Mouse (Mus musculus) fibroblast of lung, adult 2 months (primary cell): ENCODE data around the gene Epp13.
"Not testable (repeated sequence)": the region's sequence is repeated elsewhere in the genome, so short reads cannot be mapped to it uniquely, and the experiment has no call there.

Experiments used
- DNase-seq: peaks from one replicate; pipeline ENCODE4 v3.0.0-alpha.2; 2011; ENCODE audit warnings: low read depth

Gene Epp13

DNA sequence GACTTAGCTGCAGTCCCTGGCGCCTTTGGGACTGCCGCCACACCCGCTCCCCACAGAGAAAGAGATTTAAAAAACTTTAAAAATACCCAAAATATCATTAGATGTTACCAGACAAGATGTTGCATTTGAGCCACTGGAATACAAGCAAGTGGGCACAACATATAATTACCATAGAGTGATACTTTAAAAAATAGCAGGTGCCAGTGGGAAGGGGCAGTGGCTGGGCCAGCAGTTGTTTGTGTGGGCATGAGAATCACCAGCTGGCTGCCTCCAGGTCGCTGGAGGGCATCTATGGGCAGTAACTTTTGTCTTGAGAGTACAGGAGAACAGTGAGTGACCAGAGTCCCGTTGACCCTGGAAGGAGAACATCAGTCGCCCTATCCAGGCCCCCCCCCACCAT is at the start of gene Epp13:
TSS of gene Epp13 (plus strand) at position 301 of the 400 bp plus-strand sequence.
- DNase-seq, result no peak

DNA sequence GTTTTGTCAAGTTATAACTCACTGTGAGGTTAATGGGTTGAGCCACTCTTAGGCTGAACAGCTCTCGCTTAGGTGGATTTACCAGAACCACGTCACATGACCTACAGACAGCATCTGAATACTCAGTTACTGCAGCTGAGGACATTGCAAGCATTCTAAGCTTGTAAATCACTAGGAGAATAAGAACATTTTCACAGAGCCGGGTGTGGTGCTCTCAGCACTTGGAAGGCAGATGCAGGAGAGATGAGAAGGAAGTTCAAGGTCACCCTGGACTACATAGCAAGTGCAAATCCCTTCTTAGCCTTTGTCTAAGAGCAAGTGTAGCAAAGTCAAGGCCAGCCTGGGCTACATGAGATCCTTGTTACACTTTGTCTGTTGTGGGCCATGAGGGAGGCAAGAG is 48.3 kb upstream of the Epp13 start:
- no peak for DNase-seq

DNA sequence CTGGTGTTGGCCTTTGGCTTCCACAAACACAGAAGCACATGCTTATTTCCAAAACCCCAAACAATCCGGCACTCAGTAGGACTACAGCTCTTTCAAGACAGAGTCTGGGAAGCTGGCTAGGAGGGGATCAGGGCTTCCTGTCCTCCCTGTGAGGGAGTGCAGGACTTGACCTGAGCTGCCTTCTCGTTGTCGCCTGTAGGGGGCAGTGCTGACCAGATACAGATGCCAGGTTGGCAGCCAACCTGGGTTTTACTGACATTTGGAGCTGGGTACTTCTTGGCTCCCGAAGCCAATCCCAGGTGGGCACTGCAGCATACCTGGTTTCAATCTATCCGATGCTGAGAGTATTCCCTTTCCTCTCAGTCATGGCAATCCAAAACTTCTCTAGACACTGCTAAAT is 39.4 kb upstream of the Epp13 start:
- no peak for DNase-seq

DNA sequence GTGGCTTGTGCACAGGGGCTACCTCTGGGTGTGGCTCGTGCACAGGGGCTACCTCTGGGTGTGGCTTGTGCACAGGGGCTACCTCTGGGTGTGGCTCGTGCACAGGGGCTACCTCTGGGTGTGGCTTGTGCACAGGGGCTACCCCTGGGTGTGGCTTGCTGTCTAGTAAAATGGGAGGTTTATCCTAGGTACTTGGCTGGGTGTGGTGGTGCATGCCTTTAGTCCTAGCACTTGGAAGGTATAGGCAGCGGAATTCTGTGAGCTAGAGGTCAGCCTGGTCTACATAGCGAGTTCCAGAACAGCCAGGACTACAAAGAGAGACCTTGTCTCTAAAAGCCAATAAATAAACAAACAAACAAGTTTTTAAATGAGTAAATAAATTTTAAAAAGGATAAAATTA is 37.8 kb upstream of the Epp13 start:
- not testable (repeated sequence) for DNase-seq

DNA sequence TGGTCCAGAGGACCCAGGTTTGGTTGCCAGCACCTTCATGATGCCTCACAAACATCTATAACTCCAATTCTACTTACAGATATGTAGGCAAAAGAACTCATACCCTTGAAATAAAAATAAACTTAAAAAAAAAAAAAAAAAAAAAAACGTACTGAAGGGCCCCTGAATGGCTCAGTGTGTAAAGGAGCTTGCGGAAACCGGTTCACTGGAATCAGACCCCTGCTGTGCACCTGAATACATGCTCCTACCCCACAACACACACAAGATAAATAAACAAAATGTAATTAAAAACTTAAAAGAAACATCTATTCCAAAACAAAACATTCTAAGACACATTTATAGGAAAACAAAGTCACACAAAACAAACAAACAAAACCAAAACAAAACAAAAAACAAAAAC is 32.4 kb upstream of the Epp13 start:
- no peak for DNase-seq

DNA sequence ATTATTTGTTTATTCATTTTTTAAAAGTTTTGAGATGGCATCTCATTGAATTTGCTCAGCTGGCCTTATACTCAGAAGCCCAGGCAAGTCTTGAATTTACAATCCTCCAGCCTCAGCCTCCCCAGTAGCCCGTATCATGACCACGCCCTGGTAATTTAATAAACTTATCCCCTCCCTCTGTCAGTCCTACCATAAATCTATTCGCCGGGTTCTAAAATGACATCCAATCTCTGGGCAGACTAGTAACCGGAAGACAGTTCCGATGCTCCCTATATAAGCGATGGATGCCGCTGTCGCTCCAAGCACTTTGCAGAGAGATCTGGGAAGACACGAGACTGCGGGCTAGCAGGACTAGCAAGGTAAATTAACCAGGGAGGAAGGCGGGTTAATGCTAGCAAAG is 30.5 kb upstream of the Epp13 start, which contains the start of gene Zscan5b:
TSS of gene Zscan5b (plus strand) at position 301 of the 400 bp plus-strand sequence.
- no peak for DNase-seq

DNA sequence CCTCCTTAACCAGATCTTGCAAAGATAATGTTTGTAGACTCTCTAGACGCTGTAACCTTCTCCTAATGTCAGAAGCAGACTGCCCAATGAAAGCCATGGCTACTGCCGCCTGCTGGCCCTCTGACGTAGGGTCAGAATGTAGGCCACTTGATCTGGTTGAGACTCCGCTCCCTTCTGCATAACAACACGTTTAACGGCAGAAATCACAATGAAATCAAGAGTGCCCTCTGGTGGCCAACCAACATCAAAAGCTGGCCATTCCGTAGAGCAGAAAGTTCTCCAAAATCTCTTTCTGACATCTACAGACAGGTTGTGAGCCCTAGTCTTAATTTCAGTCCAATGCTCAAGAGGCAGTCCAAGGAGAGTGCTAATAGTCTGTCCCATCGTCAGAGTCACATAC is 24.0 kb upstream of the Epp13 start:
- not testable (repeated sequence) for DNase-seq

DNA sequence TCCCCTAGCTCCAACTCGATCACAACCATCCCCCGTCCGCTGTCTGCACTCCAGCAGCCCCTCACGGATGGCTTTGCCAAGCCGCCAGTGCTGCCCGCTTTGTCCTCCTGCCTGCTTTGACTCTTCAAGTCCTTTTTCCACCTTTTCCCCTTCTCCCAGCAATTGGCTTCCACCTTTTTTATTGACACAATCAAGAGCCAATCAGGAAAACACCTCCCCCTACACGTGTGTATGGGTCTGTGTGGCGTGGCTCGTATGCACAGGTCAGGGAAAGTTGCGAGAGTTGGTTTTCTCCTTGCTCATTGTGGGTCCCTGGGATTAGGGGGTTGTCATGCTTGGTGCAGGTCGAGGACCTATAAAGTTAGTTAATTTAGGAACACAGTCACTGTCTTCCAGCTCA is 12.7 kb upstream of the Epp13 start:
- DNase-seq, result no peak

DNA sequence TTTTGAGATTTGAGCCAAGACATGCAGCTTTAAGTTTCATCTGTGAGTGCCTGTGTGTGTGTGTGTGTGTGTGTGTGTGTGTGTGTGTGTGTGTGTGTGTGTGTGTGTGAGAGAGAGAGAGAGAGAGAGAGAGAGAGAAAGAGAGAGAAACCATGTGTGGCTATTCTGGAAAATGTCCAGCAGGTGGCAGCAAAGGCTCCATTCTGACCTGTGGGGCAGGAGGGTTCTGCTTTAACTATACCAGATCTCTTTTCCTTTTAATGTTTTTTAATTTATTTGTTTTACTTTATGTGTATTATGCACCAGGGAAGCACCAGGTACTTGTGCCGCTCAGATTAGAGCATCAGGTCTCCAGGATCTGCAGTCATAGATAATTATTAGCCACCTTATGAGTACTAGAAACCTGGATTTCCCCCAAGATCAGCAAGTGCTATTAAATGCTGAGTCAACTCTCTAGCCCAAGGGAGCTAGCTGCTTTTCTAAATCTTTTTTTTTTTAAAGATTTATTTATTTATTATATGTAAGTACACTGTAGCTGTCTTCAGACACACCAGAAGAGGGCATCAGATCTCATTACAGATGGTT is 11.6 kb upstream of the Epp13 start:
- peak; percentile 9 for DNase-seq

DNA sequence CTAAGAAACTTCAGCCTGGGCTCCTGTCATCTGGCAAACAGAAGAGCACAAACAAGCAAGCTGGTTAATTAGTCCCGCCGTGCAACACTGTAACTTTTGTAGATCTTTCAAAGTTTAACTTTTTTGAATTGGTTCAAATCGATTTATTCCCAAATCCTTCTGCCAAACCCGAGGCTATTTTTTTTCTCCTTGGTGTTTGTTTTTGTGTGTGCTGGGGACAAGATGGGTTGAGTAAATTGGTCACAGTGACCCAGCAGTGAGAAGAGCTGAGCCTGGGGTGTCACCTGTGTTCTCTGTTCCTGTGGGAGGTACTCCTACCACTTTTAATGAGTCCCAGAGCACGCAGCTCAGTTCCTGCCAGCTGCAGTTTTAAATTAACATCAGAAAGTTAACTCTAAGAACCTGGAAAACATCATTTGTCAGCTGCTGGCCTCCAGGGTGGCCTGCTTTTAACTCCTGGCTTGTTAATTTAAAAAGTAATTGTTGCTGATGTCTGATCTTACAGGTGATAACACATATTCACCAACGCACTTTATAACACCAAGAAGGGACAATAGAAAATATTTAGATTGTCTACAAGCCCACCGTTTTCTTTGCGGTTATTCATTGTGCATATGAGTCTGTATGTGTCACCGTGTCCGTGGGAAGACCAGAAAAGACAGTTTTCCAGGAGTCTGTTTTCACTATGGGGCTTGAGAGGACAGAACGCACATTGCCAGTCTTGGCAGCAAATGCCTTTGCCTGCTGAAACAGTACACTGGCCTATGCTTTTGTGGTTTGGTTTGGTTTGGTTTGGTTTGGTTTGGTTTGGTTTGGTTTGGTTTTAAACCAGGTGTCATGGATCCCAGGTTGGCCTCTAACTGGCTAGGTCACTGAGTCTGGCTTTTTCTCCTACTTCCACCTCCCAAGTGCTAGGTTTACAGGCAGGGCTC is 7.9 kb upstream of the Epp13 start:
- no peak for DNase-seq

DNA sequence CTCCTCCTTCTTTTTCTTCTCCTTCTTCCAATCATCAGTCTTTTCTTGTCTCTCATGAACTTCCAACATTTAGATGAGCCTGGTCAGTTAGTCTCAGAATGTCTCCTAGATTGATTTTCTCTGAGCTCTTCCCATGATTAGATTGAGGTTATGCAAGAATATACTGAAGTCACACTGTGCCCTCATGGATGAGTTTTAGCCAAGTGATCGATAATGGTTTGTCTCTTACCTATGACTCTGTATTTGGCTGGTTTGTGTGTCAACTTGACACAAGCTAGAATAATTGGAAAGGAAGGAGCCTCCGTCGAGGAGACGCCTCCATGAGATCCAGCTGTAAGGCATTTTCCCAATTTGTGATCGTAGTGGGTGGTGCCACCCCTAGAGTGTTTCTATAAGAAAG is 1.9 kb downstream of the Epp13 start:
- no peak for DNase-seq

DNA sequence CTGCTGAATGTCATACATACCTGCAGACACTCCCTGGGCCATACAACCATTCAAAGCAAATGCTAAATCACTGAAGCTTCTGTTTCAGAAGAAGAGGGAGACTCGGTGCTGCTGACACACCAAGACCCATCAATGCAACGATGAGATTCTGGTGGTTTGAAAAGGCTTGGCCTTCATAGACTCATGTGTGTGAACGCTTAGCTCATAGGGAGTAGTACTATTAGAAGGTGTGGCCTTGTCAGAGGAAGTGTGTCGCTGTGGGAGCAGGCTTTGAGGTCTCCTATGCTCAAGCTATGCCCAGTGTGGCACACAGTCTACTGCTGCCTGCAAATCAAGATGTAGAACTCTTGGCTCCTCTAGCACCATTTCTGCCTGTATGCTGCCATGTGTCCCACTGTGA is 4.9 kb downstream of the Epp13 start:
- DNase-seq, result no peak

DNA sequence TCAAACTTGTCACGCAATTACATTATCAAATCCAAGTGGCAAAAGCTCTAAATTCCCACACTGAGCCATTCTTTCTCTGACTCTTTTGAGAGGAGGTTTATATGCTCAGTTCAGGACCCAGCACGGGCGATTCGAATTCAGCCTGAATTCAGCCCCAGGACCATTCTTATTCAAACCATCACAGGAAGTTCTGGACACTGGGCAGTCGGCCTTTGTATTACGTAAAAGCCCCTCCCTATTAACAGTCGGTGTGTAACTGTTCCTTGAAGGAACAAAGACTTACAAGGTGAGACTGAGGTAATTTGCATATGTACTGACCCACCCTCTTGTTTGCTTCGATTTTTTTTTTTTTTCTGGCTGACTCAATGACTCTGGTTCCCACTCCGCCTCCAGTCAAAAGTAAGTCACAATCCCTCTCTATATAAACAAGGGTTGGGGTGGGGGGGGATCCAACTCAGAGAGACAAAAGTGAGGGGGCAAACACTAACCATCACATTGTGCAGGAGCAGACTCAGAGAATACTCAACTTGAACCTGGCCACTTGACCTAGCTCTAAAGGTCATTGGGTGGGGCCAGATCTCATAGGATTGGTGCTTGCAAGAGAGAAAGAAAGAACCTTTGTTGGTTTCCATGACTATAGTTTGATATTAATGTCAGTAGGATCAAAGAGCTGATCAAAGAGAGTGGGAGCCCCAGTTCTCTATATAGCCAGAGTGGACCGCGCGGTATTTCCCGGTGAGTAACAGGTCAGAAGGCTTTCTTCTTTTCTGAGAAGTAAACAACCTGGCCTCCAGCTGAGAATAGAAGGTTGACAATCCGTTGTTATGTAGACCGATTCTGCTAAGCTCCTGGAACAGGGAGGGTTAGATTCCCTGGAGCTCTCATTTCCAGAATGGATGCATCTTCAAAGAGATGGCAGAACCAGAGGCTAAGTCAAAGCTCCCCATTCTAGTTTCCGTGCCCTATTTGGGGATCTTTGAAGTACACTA is 6.0 kb downstream of the Epp13 start:
- no peak for DNase-seq

DNA sequence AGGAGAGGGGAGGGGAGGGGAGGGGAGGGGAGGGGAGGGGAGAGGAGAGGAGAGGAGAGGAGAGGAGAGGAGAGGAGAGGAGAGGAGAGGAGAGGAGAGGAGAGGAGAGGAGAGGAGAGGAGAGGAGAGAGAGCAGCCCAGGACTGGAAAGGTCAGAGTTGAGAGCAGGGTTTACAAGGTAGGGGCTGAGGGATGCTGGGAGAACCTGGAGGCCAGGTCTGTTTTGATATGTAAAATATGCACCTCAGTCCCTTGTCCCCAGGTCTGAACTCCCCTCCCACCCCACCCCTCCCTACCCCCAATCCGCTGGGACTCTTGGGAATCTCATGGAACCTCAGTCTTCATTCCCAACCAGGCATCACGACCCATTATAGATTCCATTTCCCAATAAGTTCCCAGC is 7.5 kb downstream of the Epp13 start:
- DNase-seq, result not testable (repeated sequence)

DNA sequence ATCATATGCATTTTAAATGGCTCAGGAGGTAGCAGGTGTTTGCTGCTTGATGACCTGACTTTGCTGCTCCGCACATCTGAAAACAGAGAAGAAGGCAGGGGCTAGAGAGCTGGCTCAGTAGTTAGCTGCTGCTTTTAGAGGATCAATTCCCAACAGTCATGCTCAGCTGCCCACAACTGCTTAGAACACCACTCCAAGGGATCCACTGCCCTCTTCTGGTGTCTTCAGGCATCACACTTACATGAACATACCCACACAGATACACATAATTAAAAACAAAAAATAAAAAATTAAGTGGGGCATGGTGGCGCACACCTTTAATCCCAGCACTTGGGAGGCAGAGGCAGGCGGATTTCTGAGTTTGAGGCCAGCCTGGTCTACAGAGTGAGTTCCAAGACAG is 9.6 kb downstream of the Epp13 start:
- no peak for DNase-seq

DNA sequence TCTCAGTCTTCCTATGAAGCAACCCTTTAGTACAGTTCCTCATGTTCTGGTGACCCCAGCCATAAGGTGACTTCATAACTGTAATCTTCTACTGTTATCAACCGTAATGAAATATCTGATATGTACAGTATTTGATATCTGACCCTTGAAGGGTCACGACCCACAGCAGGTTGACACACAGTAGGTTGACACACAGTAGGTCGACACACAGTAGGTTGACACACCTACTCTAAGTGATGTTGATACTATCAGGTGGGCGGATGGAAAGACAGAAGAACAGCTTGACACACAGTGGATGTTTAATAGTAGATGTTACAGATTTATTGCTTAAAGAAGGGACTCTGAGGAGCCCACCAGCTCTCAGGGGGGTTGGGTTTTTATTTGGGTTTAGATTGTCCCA is 10.5 kb downstream of the Epp13 start:
- no peak for DNase-seq

DNA sequence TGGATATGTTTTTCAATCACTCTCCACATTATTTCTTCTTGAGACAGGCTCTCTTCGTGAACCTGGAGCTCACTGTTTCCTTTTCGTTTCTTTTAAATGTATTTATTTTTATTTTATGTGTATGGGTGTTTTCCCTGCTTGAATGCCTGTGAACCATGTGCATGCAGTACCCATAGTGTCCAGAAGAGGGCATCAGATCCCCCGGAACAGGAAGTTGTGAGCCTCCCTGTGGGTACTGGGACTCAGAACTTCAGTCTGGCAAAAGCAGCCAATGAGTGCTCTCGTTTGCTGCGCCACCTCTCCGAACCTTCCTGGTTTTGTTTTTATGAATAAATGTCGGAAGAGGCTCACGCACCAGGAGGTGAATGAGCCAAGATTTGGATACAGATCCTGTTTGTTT is 13.2 kb downstream of the Epp13 start:
- no peak for DNase-seq

DNA sequence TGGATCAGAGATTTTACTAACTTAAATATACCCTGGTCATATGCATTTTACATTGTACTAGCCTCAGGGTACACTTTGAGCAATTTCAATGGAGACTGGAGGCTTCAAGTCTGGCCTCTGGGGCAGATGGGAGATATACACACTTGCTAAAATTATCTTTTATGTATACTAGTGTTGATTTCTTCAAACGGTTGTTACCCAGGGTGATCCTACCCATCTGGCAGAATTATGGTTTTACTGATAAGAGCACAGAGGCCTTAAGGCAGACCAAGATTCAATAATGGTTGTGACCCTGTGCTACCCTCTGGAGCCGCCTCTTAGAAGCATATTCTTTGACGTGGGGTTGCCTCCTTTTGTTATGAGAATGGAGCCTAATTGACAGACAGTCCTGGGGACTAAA is 25.4 kb downstream of the Epp13 start:
- DNase-seq, result no peak

DNA sequence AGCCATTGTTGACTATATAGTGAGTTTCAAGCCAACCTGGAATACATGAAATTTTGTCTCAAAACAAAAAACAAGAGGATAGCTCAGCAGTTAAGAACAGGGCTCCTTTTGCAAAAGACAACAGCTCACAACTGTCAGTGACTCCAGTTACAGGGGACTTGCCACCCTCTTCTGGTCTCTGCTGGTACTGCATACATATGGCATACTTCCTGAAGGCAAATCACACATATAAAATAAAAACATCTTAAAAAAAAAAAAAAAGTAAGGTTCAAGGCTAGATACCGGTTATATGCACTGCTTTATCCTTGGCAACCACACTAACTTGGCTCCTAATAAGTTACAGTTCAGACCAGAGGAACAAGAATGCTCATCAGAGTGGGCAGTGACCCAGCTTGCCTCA is 30.2 kb downstream of the Epp13 start:
- DNase-seq, result peak; percentile 70

DNA sequence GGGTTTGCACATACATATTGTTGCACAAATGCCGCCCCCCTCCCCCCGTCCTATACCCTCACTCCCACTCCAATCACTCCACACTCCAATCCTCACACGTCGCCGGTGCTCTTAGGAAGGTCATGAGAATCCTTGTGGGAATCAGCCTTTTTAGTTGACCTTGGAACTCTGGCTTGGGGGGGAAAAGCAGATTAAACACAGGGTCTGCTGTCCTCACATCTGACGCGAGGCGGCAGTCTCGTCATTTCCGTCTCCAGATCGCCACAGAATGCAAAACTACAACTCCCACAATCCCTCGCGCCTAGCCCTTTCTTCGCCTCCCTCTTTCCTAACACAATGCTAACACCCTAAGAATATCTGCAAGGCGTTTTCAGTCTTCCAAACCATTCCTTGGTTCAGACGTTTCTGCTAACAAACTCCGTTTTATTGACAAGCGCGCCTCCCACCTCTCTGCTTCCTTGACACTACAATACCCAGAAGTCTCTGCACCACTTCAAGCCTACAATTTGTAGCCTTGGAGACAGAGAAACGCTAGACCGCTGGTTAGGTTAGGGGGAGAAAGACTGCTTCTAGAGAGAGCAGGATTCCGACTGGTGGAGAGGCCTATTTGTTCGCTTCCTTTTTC is 31.1 kb downstream of the Epp13 start:
- peak; percentile 85 for DNase-seq

DNA sequence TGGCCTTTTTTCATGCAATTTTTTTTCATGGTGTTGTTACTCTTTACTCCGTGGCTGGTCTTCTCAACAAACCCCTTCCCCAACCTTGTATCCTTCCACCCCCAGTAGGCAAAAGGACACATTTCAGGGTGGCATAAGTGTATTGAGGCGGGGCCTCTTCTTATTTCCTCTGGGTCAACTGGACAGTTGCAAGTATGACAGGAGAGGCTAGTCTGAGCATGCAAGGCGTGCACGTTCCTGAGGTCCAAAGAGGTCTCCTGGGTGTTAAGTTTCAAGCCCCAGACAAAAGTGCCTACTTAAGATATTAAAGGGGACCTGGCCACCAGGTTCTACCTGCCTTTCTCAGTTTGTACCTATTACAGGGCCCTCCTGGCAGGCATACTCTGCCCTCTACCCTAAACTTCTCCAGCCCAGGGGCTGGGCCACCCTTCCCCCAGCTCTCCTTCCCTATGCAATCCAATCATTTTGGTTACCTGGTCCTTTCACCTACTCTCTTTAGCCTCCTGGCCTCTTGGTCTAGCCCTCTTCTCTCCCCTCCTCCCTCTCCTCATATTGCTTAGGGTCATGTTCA is 32.0 kb downstream of the Epp13 start:
- DNase-seq, result no peak

DNA sequence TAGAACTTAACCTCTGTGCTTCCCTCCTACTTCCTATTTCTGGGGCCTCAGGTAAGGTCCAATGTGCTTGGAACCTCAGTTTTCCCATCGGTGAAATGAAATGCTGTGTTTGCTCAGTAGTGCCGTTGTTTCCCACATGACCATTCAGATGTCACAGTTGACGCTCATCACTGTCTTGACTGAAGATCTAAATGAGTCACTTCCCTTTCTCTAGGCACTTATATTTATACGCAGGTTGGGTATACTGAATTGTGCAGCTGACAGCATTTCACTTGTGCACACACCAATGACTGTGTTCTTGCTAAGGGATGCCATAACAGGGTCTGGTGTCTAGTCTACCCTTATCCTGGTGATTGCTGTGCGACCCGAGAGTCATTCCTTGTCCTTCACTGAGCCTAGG is 32.9 kb downstream of the Epp13 start:
- DNase-seq, result no peak
